Mouse (Mus musculus): ENCODE measurements at regions not wholly inside any gene's neighbourhood (a gene's known extent, or its start where the extent isn't known, plus 50 kb on each side); places are given as distances from the start of the nearest gene placed in this dataset.

DNA sequence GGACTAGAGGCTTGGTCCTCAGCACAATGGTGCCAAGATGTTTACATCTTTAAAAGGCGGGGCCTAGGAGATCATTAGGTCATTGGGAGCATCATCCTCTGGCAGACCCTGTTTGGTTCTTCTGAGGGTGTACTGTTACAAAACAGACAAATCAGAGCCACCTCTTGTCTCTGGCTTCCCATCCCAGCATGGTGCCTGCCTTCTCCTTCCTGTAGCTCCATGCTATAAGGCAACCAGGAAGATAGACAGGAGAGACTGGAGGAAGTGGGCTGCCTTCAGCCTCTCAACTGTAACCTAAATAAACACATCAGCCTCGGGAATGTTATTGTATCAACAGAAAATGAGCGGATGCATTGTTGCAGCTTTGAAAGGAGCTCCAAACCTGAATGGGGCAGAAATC, 529.8 kb upstream of the Gm765 start:
- TF ChIP-seq CTCF (IDR thresholded peaks at IDR 0.05; ENCODE audit: low read depth), result no peak
- no peak for TF ChIP-seq EP300 (IDR thresholded peaks at IDR 0.05; ENCODE audit: low read depth)
- H3K4me3 ChIP-seq (ENCODE audit: insufficient read depth in 1 of 2, low read depth in 2 of 2, low read length in 2 of 2), result no peak overlapping the region
- DNase-seq (ENCODE audit: low read depth in 3 of 3, low spot score in 3 of 3) (no peak), ATAC-seq (ENCODE audit: insufficient read depth) (no peak)
- H3K9ac ChIP-seq (replicated peaks), result no peak overlapping the region
- H3K4me2 ChIP-seq (ENCODE audit: low read depth), result no peak overlapping the region
- H3K27me3 ChIP-seq (ENCODE audit: control insufficient read depth, insufficient read depth, low read length), result no peaks in the 10 kb centered on the region
- H3K27ac ChIP-seq, result no peak overlapping the region
- 35% methylated on average over 3 of the region's 3 CpGs for WGBS (ENCODE audit: insufficient replicate concordance)
- H3K4me1 ChIP-seq (replicated peaks; ENCODE audit: control insufficient read depth in 2 of 2, insufficient read depth in 2 of 2, low read length in 1 of 2), result no peaks in the 10 kb centered on the region
- no peaks in the 10 kb centered on the region for H3K36me3 ChIP-seq (replicated peaks; ENCODE audit: control insufficient read depth, insufficient read depth, low read depth)
- no peaks in the 10 kb centered on the region for H3K9me3 ChIP-seq (ENCODE audit: control insufficient read depth, low read length)

DNA sequence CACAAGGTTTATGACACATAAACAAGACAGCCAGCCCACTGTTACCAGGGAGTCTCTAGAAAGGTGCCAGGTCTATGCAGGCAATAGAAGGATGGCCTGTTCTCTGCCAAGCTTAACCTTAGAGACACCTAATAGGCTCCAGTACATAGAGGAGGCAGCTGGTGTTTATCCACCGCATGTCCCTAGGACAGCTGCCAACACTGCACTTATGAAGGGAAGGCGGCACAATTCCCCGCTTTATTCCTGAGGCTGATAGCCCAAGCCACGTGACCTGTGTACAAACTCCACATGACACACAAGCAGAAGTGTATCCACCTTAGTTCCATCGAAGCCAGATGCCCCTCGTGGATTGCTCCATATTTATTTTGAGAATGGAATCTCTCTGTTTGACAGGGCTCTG, 527.2 kb upstream of the Gm765 start:
- ATAC-seq (ENCODE audit: insufficient read depth), result no peak
- Histone ChIP-seq H3K27me3 (ENCODE audit: control insufficient read depth, insufficient read depth, low read length) (no peaks in the 10 kb centered on the region), H3K4me3 (ENCODE audit: insufficient read depth in 1 of 2, low read depth in 2 of 2, low read length in 2 of 2) (no peak overlapping the region), H3K9ac (replicated peaks) (no peak overlapping the region), H3K9me3 (ENCODE audit: control insufficient read depth, low read length) (no peaks in the 10 kb centered on the region), H3K27ac (no peak overlapping the region), H3K4me1 (replicated peaks; ENCODE audit: control insufficient read depth in 2 of 2, insufficient read depth in 2 of 2, low read length in 1 of 2) (no peaks in the 10 kb centered on the region), H3K36me3 (replicated peaks; ENCODE audit: control insufficient read depth, insufficient read depth, low read depth) (no peaks in the 10 kb centered on the region), H3K4me2 (ENCODE audit: low read depth) (no peak overlapping the region)
- no peak for DNase-seq (ENCODE audit: low read depth in 3 of 3, low spot score in 3 of 3)
- no peak for TF ChIP-seq EP300 (IDR thresholded peaks at IDR 0.05; ENCODE audit: low read depth)
- no peak for TF ChIP-seq CTCF (IDR thresholded peaks at IDR 0.05; ENCODE audit: low read depth)
- WGBS (ENCODE audit: insufficient replicate concordance), result 72% methylated on average over 6 of the region's 6 CpGs

DNA sequence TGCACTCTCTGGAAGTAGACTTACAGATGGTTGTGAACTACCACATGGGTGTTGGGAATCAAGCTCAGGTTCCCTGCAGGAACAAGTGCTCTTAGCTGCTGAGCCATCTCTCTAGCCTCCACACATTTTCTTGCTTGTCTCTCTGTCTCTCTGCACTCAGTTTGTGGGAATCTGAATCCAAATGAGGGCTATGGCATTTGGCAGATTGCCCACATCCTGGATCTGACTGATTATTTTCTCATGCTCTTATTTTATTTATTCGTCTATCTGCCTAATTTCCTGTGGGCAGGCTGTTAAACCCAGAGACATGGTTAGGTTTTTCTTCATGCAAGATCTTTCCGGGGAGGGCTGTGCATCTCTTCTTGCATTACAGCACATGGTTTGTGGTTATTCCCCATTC, 521.8 kb upstream of the Gm765 start:
- no peak overlapping the region for H3K4me3 ChIP-seq (ENCODE audit: insufficient read depth in 1 of 2, low read depth in 2 of 2, low read length in 2 of 2)
- WGBS (ENCODE audit: insufficient replicate concordance), result 57% methylated on average over 2 of the region's 2 CpGs
- TF ChIP-seq EP300 (IDR thresholded peaks at IDR 0.05; ENCODE audit: low read depth) (no peak), CTCF (IDR thresholded peaks at IDR 0.05; ENCODE audit: low read depth) (no peak)
- no peak overlapping the region for H3K9ac ChIP-seq (replicated peaks)
- DNase-seq (ENCODE audit: low read depth in 3 of 3, low spot score in 3 of 3) (no peak), ATAC-seq (ENCODE audit: insufficient read depth) (no peak)
- H3K4me2 ChIP-seq (ENCODE audit: low read depth), result no peak overlapping the region
- no peak overlapping the region for H3K27ac ChIP-seq
- H3K36me3 ChIP-seq (replicated peaks; ENCODE audit: control insufficient read depth, insufficient read depth, low read depth), result no peaks in the 10 kb centered on the region
- no peaks in the 10 kb centered on the region for H3K9me3 ChIP-seq (ENCODE audit: control insufficient read depth, low read length)
- no peaks in the 10 kb centered on the region for H3K4me1 ChIP-seq (replicated peaks; ENCODE audit: control insufficient read depth in 2 of 2, insufficient read depth in 2 of 2, low read length in 1 of 2)
- H3K27me3 ChIP-seq (ENCODE audit: control insufficient read depth, insufficient read depth, low read length), result no peaks in the 10 kb centered on the region

DNA sequence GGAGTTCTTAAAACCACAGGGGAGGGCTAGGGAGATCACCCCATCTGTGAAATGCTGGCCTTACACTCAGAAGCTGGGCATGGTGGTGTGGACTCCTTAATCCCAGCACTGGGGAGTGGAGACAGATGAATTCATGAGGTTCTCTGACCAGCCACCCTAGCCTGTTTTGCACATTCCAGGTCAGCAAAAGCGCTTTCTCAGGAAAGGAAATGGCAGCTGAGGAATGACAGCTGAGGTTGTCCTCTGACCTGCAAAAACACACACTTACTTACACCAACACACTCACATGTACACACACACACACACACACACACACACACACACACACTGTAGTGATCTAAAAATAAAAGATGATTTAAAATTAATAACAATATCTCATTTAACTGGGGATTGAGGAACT, 513.4 kb upstream of the Gm765 start:
- no peak for TF ChIP-seq EP300 (IDR thresholded peaks at IDR 0.05; ENCODE audit: low read depth)
- no peak for TF ChIP-seq CTCF (IDR thresholded peaks at IDR 0.05; ENCODE audit: low read depth)
- H3K27ac ChIP-seq, result no peak overlapping the region
- H3K4me3 ChIP-seq (ENCODE audit: insufficient read depth in 1 of 2, low read depth in 2 of 2, low read length in 2 of 2), result no peak overlapping the region
- H3K36me3 ChIP-seq (replicated peaks; ENCODE audit: control insufficient read depth, insufficient read depth, low read depth), result no peaks in the 10 kb centered on the region
- no peaks in the 10 kb centered on the region for H3K4me1 ChIP-seq (replicated peaks; ENCODE audit: control insufficient read depth in 2 of 2, insufficient read depth in 2 of 2, low read length in 1 of 2)
- H3K4me2 ChIP-seq (ENCODE audit: low read depth), result no peak overlapping the region
- ATAC-seq (ENCODE audit: insufficient read depth) (no peak), DNase-seq (ENCODE audit: low read depth in 3 of 3, low spot score in 3 of 3) (no peak)
- WGBS (ENCODE audit: insufficient replicate concordance), result 74% methylated on average over 1 of the region's 1 CpGs
- no peaks in the 10 kb centered on the region for H3K9me3 ChIP-seq (ENCODE audit: control insufficient read depth, low read length)
- H3K9ac ChIP-seq (replicated peaks), result no peak overlapping the region
- H3K27me3 ChIP-seq (ENCODE audit: control insufficient read depth, insufficient read depth, low read length), result no peaks in the 10 kb centered on the region

DNA sequence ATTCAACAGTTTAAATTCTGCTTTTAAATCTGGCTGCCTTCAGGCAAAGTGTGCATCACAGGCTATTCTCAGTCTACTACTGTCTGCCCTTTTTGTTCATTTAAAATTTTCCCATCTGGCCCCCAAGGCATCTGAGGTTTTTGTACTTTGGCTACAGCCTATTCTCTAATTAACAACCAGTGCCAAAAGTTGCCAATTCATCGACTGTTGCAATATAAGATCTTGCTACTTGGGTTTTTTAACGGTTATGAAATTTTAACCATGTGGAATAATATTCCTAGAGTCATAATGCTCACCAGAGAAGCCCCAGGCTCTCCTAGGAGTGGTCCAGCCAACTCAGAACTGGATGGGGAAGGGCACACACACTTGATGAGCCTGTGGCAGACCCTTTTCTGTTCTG, 508.4 kb upstream of the Gm765 start:
- Histone ChIP-seq H3K36me3 (replicated peaks; ENCODE audit: control insufficient read depth, insufficient read depth, low read depth) (no peaks in the 10 kb centered on the region), H3K27ac (no peak overlapping the region), H3K4me1 (replicated peaks; ENCODE audit: control insufficient read depth in 2 of 2, insufficient read depth in 2 of 2, low read length in 1 of 2) (no peaks in the 10 kb centered on the region), H3K9ac (replicated peaks) (no peak overlapping the region), H3K9me3 (ENCODE audit: control insufficient read depth, low read length) (no peaks in the 10 kb centered on the region), H3K27me3 (ENCODE audit: control insufficient read depth, insufficient read depth, low read length) (no peaks in the 10 kb centered on the region), H3K4me2 (ENCODE audit: low read depth) (no peak overlapping the region), H3K4me3 (ENCODE audit: insufficient read depth in 1 of 2, low read depth in 2 of 2, low read length in 2 of 2) (no peak overlapping the region)
- no peak for ATAC-seq (ENCODE audit: insufficient read depth)
- TF ChIP-seq CTCF (IDR thresholded peaks at IDR 0.05; ENCODE audit: low read depth) (no peak), EP300 (IDR thresholded peaks at IDR 0.05; ENCODE audit: low read depth) (no peak)
- DNase-seq (ENCODE audit: low read depth in 3 of 3, low spot score in 3 of 3), result no peak
- WGBS (ENCODE audit: insufficient replicate concordance), result 57% methylated on average over 2 of the region's 2 CpGs

DNA sequence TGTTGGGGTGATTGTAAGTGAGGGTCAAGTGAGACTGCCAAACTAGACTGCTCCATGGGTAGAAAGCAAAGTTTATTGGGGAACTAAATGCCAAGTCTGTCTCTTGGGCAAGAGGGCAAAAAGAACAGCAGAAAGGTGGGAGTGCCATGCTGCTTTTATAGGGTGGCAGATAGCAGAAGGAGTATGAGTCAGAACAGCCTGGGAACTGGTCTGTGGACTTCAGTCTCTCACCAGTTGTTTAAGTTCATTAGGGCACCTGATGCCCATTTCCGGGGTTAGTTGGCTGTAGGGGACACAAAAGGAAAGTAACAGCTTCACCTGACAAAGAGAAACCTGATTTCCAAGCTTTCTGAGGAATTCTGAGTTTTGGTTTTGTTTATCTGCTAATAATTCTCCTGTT, 506.3 kb upstream of the Gm765 start:
- no peak overlapping the region for H3K4me2 ChIP-seq (ENCODE audit: low read depth)
- WGBS (ENCODE audit: insufficient replicate concordance), result 63% methylated on average over 1 of the region's 1 CpGs
- H3K27me3 ChIP-seq (ENCODE audit: control insufficient read depth, insufficient read depth, low read length), result no peaks in the 10 kb centered on the region
- ATAC-seq (ENCODE audit: insufficient read depth) (no peak), DNase-seq (ENCODE audit: low read depth in 3 of 3, low spot score in 3 of 3) (no peak)
- no peak overlapping the region for H3K27ac ChIP-seq
- H3K9me3 ChIP-seq (ENCODE audit: control insufficient read depth, low read length), result no peaks in the 10 kb centered on the region
- no peaks in the 10 kb centered on the region for H3K36me3 ChIP-seq (replicated peaks; ENCODE audit: control insufficient read depth, insufficient read depth, low read depth)
- no peak overlapping the region for H3K4me3 ChIP-seq (ENCODE audit: insufficient read depth in 1 of 2, low read depth in 2 of 2, low read length in 2 of 2)
- TF ChIP-seq CTCF (IDR thresholded peaks at IDR 0.05; ENCODE audit: low read depth) (no peak), EP300 (IDR thresholded peaks at IDR 0.05; ENCODE audit: low read depth) (no peak)
- H3K9ac ChIP-seq (replicated peaks), result no peak overlapping the region
- H3K4me1 ChIP-seq (replicated peaks; ENCODE audit: control insufficient read depth in 2 of 2, insufficient read depth in 2 of 2, low read length in 1 of 2), result no peaks in the 10 kb centered on the region

Data from liver, embryonic 14.5 days (tissue).